Mouse (Mus musculus): Measurements from ENCODE around the gene Cd209a.
A peak's percentile ranks its signal among the peaks of the same experiment; 100 is the strongest.
"Not testable (repeated sequence)": the region's sequence is repeated elsewhere in the genome, so short reads cannot be mapped to it uniquely, and the experiment has no call there.

Gene Cd209a

GRCm38 (mm10) chr8:3748761-3749160 lies at the start of gene Cd209a:
TSS of gene Cd209a (minus strand) at chr8:3748984.
- DNase-seq, result no peak

- not testable (repeated sequence) for DNase-seq
Measured at GRCm38 (mm10) chr8:3768641-3769040, 19.9 kb upstream of the Cd209a start.

GRCm38 (mm10) chr8:3754261-3754850 lies 5.6 kb upstream of the Cd209a start:
- DNase-seq, result no peak

GRCm38 (mm10) chr8:3736947-3737346 lies 11.8 kb downstream of the Cd209a start:
- no peak for DNase-seq

- no peak for DNase-seq
Measured at GRCm38 (mm10) chr8:3735599-3735998, 13.2 kb downstream of the Cd209a start.

GRCm38 (mm10) chr8:3734084-3734483 lies 14.7 kb downstream of the Cd209a start:
- DNase-seq, result no peak

GRCm38 (mm10) chr8:3721041-3721440 lies 27.7 kb downstream of the Cd209a start:
- DNase-seq, result no peak

- DNase-seq, result no peak
Measured at GRCm38 (mm10) chr8:3720551-3720950, 28.2 kb downstream of the Cd209a start, which contains the start of gene Clec4g. TSS of gene Clec4g (minus strand) at chr8:3720651.

- peak; percentile 48 for DNase-seq
Measured at GRCm38 (mm10) chr8:3718559-3718958, 30.2 kb downstream of the Cd209a start.

GRCm38 (mm10) chr8:3717321-3717954 lies 31.3 kb downstream of the Cd209a start:
- DNase-seq, result no peak

GRCm38 (mm10) chr8:3711646-3712045 lies 37.1 kb downstream of the Cd209a start:
- no peak for DNase-seq

- no peak for DNase-seq
Measured at GRCm38 (mm10) chr8:3710312-3710711, 38.5 kb downstream of the Cd209a start.

- no peak for DNase-seq
Measured at GRCm38 (mm10) chr8:3707611-3708010, 41.2 kb downstream of the Cd209a start.

- DNase-seq, result peak; percentile 27
Measured at GRCm38 (mm10) chr8:3705711-3706110, 43.1 kb downstream of the Cd209a start.

- DNase-seq, result no peak
Measured at GRCm38 (mm10) chr8:3701491-3701890, 47.3 kb downstream of the Cd209a start.

- no peak for DNase-seq
Measured at GRCm38 (mm10) chr8:3694121-3694520, 54.7 kb downstream of the Cd209a start, which contains the start of gene Fcer2a. TSS of gene Fcer2a (minus strand) at chr8:3694175.

Data from cerebellum, adult 9-10 months (tissue).